Mouse (Mus musculus): ENCODE results near the gene Fgfr2. TPM values are rescaled to one million over a fixed set of nuclear protein-coding genes. Genes with fewer than 3 reads are reported as not detected.

The Fgfr2 gene
- polyA plus RNA-seq, 1 experiment, result 14.8 TPM

DNA sequence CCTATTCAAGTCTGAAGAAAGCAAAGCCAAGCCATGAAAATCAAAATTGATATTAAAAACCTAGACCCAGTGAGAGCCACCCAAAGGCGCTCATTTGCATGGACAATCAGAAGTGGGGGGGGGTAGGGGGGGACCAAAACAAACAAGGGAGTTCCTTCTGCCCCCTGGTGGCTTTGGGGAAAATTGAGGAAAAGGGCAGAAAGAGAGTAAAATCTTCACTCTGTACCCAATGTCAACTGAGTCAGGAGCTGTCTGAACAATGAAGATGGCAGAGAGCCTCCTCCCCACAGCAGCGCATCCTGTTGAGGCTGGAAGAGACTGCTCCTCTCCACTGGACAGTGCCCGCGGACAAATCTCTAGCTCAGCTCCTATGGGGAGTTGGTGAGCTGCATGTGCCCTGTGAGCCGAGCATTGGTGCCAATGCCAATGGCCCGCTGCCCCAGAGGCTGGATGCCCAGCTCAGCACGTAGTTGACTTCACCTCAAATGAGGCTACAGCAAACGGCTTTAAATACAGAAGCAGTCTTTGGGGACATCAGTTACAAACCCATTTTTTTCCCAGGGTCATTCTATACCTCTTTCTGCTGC, 2742.3 kb downstream of the Fgfr2 start:
- Histone ChIP-seq H3K4me1 (ENCODE audit: control insufficient read depth, insufficient read depth, low read length) (no peaks in the 10 kb centered on the region), H3K4me3 (ENCODE audit: insufficient read depth, low read depth, low read length) (no peak overlapping the region), H3K27me3 (replicated peaks; ENCODE audit: control insufficient read depth, insufficient read depth, low read length) (no peaks in the 10 kb centered on the region), H3K27ac (ENCODE audit: insufficient read depth, low read depth, low read length) (no peak overlapping the region), H3K36me3 (ENCODE audit: control insufficient read depth, insufficient read depth, low read length) (no peaks in the 10 kb centered on the region)
- peak; percentile 10 for DNase-seq
- WGBS, result 85% methylated on average over 8 of the region's 8 CpGs
- TF ChIP-seq POLR2A (IDR thresholded peaks at IDR 0.05; ENCODE audit: low read depth, low read length) (no peak), CTCF (conservative IDR thresholded peaks at IDR 0.05; ENCODE audit: insufficient read depth, insufficient read length, low read depth, low read length) (no peak)

DNA sequence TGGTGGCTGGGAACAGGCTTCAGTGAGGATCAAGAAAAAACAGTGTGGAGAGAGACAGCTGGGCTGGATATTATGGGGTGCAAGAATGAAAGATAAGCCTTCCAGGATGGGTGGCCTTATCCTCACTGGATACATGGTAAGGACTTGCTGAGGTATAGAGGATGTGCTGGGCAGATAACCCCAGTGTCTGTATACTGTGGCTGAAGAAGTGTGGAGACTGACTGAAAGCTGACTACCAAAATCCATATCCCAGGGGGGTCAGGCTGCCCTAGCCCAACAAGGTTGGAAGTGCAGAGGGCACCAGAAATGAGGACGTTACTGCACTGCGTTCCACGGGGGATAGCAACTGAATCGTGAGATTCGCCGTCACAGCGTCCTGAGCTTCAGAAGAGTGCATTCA, 2742.8 kb downstream of the Fgfr2 start:
- Histone ChIP-seq H3K27me3 (replicated peaks; ENCODE audit: control insufficient read depth, insufficient read depth, low read length) (no peaks in the 10 kb centered on the region), H3K4me3 (ENCODE audit: insufficient read depth, low read depth, low read length) (no peak overlapping the region), H3K27ac (ENCODE audit: insufficient read depth, low read depth, low read length) (no peak overlapping the region), H3K4me1 (ENCODE audit: control insufficient read depth, insufficient read depth, low read length) (no peaks in the 10 kb centered on the region), H3K36me3 (ENCODE audit: control insufficient read depth, insufficient read depth, low read length) (no peaks in the 10 kb centered on the region)
- WGBS, result 93% methylated on average over 7 of the region's 7 CpGs
- no peak for DNase-seq
- TF ChIP-seq CTCF (conservative IDR thresholded peaks at IDR 0.05; ENCODE audit: insufficient read depth, insufficient read length, low read depth, low read length), result no peak
- no peak for TF ChIP-seq POLR2A (IDR thresholded peaks at IDR 0.05; ENCODE audit: low read depth, low read length)

DNA sequence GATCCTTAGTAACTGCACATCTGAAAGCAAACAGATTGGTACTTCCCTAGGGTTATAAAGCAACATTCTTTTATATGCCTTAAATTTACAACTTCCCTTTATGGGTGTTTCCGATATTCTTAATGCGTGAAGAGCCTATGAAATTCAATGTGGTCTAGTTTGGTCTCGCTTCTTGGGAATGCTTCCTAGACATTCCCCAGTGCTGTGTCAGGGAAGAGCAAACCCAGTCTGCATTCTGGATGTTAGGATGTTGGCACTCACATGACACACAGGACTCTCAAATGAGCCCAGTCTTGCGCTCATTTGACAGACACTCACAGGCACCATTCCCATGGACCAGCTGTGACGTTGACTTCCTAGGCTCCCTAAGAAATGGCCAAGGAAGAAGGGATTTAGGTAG, 2743.3 kb downstream of the Fgfr2 start:
- Histone ChIP-seq H3K27me3 (replicated peaks; ENCODE audit: control insufficient read depth, insufficient read depth, low read length) (no peaks in the 10 kb centered on the region), H3K4me3 (ENCODE audit: insufficient read depth, low read depth, low read length) (no peak overlapping the region), H3K36me3 (ENCODE audit: control insufficient read depth, insufficient read depth, low read length) (no peaks in the 10 kb centered on the region), H3K27ac (ENCODE audit: insufficient read depth, low read depth, low read length) (no peak overlapping the region), H3K4me1 (ENCODE audit: control insufficient read depth, insufficient read depth, low read length) (no peaks in the 10 kb centered on the region)
- no peak for TF ChIP-seq POLR2A (IDR thresholded peaks at IDR 0.05; ENCODE audit: low read depth, low read length)
- TF ChIP-seq CTCF (conservative IDR thresholded peaks at IDR 0.05; ENCODE audit: insufficient read depth, insufficient read length, low read depth, low read length), result no peak
- no peak for DNase-seq
- 87% methylated on average over 5 of the region's 5 CpGs for WGBS

DNA sequence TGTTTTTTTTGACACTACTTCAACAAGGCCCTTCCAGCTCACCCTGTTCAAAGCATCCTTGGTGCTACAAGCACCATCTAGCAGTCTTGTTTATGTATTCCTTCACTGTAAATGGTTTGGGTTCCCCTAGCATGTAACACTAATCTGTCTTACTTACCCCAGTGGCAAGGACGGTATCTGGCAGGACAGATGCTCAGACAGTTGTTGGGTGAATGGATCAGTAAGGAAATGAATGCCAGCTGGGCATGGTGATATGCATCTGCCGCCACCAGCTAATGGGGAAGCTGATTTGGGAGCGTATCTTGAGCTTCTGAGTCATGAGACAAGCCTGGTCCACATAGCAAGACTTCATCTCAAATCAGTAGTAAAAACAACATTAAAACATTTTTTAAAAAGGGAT, 2744.8 kb downstream of the Fgfr2 start:
- 89% methylated on average over 3 of the region's 3 CpGs for WGBS
- TF ChIP-seq POLR2A (IDR thresholded peaks at IDR 0.05; ENCODE audit: low read depth, low read length) (no peak), CTCF (conservative IDR thresholded peaks at IDR 0.05; ENCODE audit: insufficient read depth, insufficient read length, low read depth, low read length) (no peak)

DNA sequence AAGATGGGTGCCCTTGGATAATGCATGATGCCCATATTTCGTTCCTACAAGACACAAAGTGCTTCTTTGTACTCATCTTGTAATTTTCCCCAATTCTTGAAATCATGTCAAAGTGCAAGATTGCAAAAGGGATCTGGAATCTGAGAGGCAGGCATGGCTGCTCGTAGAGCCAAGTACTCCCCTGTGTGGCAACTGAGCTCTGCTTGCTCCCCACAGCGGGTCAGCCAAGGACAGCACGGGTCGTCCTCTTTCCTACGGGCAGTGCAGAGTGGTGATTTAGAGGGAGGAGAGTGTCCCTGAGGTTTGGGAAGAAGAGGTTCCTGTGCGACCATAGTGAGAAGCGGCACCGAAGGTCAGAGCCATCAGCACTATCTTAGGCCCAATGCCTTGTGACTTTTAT, 2748.8 kb downstream of the Fgfr2 start:
- H3K4me1 ChIP-seq (ENCODE audit: control insufficient read depth, insufficient read depth, low read length), result no peaks in the 10 kb centered on the region
- no peaks in the 10 kb centered on the region for H3K27me3 ChIP-seq (replicated peaks; ENCODE audit: control insufficient read depth, insufficient read depth, low read length)
- no peak overlapping the region for H3K4me3 ChIP-seq (ENCODE audit: insufficient read depth, low read depth, low read length)
- 80% methylated on average over 9 of the region's 9 CpGs for WGBS
- no peak overlapping the region for H3K27ac ChIP-seq (ENCODE audit: insufficient read depth, low read depth, low read length)
- TF ChIP-seq POLR2A (IDR thresholded peaks at IDR 0.05; ENCODE audit: low read depth, low read length), result no peak
- no peak for TF ChIP-seq CTCF (conservative IDR thresholded peaks at IDR 0.05; ENCODE audit: insufficient read depth, insufficient read length, low read depth, low read length)
- DNase-seq, result no peak
- H3K36me3 ChIP-seq (ENCODE audit: control insufficient read depth, insufficient read depth, low read length), result no peaks in the 10 kb centered on the region

More for the DNA sequence above, 2744.8 kb downstream of the Fgfr2 start:
- Histone ChIP-seq H3K27me3 (replicated peaks; ENCODE audit: control insufficient read depth, insufficient read depth, low read length) (no peaks in the 10 kb centered on the region), H3K4me1 (ENCODE audit: control insufficient read depth, insufficient read depth, low read length) (no peaks in the 10 kb centered on the region), H3K36me3 (ENCODE audit: control insufficient read depth, insufficient read depth, low read length) (no peaks in the 10 kb centered on the region), H3K4me3 (ENCODE audit: insufficient read depth, low read depth, low read length) (no peak overlapping the region), H3K27ac (ENCODE audit: insufficient read depth, low read depth, low read length) (no peak overlapping the region)
- DNase-seq, result no peak

DNA sequence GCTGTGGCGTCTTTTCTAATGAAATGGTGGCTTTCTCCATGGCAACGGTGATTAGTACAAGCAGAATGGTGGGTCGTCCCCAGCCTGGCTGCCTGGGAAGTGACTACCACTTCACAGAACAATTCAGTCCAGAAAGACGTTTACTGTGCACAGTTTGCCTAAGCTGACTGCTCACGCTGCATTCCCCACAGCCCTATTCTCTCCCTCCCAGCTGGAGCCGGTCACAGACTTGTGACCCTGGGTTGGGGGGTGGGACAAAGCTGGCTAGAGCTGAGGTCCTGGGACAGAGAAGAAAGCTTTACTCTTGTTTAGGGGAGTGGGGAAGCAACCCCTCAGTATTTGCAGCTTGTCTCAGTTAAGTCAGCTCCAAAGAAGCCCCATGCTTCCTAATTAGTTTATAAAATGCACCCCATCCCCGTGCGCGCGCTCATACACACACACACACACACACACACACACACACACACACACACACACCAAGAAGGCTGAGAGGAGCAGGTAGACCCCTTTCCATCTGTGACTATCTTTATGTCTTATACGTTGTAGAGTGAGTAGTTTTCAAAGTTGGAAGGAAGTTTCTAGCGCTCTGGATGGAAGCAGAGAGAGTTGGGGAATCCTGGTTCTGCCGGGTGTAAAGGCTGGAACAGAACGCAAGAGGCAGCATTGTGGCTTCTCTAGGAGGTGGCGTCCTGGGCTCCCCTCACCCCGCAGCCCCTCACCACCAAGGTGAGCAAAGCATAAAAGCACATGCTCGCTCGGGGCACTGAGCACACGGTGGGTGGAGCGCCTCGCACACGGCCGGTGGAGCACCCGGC, 2754.1 kb downstream of the Fgfr2 start:
- WGBS, result 46% methylated on average over 24 of the region's 24 CpGs
- Histone ChIP-seq H3K36me3 (ENCODE audit: control insufficient read depth, insufficient read depth, low read length) (no peaks in the 10 kb centered on the region), H3K27me3 (replicated peaks; ENCODE audit: control insufficient read depth, insufficient read depth, low read length) (no peaks in the 10 kb centered on the region), H3K27ac (ENCODE audit: insufficient read depth, low read depth, low read length) (no peak overlapping the region), H3K4me1 (ENCODE audit: control insufficient read depth, insufficient read depth, low read length) (no peaks in the 10 kb centered on the region), H3K4me3 (ENCODE audit: insufficient read depth, low read depth, low read length) (no peak overlapping the region)
- DNase-seq, result no peak
- no peak for TF ChIP-seq CTCF (conservative IDR thresholded peaks at IDR 0.05; ENCODE audit: insufficient read depth, insufficient read length, low read depth, low read length)
- TF ChIP-seq POLR2A (IDR thresholded peaks at IDR 0.05; ENCODE audit: low read depth, low read length), result no peak

DNA sequence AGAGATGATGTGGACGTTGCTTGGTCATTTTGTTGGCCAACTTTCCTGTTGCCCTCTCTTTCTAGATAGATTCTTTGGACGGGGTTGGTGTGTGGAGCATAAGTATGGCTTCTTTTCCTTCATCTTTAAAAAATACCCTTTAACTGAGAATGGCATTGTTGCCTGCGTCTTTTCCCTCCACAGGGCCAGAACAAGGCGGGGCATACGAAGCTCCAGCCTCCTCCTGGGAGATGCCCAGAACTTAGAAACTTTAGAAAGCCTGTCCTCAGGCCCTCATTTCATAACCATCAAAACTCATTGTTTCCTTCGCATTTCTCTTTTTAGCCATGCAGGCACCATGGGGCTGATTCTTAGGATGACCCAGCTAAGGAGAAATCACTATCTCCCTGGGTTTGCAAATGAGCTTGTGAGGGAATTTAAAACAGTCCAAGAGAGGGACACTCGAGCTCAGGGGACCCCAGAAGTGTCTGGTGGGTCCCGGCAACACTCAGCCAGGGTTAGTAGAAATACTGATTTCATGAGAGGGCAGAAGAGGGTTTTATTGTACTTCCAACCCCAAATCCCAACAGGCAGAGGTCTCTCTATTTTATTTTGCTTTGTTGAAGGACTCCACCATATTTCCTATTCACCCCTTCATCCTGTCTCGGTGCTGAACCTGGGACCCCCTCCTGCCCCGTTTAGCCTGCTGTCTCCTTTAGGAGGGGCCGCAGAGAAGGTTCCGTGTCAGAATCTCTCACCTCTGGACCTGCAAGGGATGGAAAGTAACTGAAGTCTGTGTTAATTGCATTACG, 2754.9 kb downstream of the Fgfr2 start:
- no peaks in the 10 kb centered on the region for H3K27me3 ChIP-seq (replicated peaks; ENCODE audit: control insufficient read depth, insufficient read depth, low read length)
- H3K36me3 ChIP-seq (ENCODE audit: control insufficient read depth, insufficient read depth, low read length), result no peaks in the 10 kb centered on the region
- no peak overlapping the region for H3K4me3 ChIP-seq (ENCODE audit: insufficient read depth, low read depth, low read length)
- 66% methylated on average over 13 of the region's 13 CpGs for WGBS
- H3K27ac ChIP-seq (ENCODE audit: insufficient read depth, low read depth, low read length), result no peak overlapping the region
- TF ChIP-seq POLR2A (IDR thresholded peaks at IDR 0.05; ENCODE audit: low read depth, low read length) (no peak), CTCF (conservative IDR thresholded peaks at IDR 0.05; ENCODE audit: insufficient read depth, insufficient read length, low read depth, low read length) (no peak)
- H3K4me1 ChIP-seq (ENCODE audit: control insufficient read depth, insufficient read depth, low read length), result no peaks in the 10 kb centered on the region
- no peak for DNase-seq

Data from kidney, adult 2 months (tissue).